Mouse (Mus musculus) spleen, postnatal 14 days (tissue): ENCODE results near the gene Ttc25.
"Not testable (repeated sequence)": the region's sequence is repeated elsewhere in the genome, so short reads cannot be mapped to it uniquely, and the experiment has no call there.

ENCODE experiments used
- DNase-seq, 2 experiments: peaks; one replicate each; pipeline ENCODE4 v3.0.0; 2021 to 2022; ENCODE audit warnings: low spot score in 2 of 2

The Ttc25 gene

DNA sequence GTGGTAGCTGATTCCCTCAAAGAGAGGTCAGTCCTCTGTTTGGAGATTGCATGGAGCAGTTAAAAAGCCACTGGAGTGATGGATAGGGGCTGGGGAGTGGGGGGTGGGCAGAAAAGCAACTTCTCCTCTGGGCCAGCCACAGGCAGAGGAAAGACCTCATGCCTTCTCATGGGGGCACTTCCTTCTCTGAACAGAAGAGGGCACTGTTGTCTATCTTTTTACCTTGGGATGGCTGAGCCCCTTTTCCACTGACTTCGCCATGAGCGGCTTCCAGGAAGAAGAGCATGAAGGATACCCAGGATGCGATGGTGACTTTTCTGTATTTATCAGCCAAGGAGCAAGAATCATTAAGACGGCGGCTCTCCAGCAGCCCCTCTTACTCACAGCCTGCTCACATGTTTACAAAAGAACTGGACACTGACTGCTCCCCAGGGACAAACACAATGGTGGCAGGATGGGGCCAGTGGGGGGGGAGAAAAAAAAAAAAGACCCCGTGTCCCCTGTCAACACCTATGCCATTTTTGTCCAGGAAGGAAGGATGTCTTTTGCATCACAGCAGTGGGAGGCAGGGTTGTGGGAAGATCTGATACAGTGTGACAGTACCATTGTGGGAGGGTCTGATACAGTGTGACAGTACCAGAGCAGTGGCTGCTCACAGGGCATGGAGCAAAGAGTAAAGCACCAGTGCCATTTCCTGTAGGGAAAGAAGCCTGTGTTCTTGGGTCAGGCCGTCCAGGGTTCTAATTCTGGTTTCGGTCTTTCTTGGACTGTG lies 25.2 kb downstream of the Ttc25 start:
- DNase-seq, result peak in 1 of 2 experiments; percentile 58

DNA sequence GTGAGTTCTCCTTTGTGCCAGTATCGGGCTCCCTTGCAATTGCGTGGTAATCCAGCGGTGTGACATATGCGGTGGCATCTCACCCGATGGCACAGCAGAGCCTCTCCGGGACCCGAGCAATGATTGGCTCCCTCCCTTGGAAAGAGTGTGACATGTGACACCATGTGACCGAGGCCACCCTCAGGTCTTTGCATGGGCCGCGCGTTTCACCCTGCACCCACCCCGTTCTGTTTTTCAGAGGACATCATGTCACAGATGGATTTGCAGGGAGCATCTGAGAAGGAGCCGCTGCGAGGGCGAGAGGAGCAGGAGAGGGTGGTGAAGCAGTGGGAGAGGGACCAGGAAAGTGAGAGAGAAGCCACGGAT lies 25.8 kb downstream of the Ttc25 start:
- no peak for DNase-seq

DNA sequence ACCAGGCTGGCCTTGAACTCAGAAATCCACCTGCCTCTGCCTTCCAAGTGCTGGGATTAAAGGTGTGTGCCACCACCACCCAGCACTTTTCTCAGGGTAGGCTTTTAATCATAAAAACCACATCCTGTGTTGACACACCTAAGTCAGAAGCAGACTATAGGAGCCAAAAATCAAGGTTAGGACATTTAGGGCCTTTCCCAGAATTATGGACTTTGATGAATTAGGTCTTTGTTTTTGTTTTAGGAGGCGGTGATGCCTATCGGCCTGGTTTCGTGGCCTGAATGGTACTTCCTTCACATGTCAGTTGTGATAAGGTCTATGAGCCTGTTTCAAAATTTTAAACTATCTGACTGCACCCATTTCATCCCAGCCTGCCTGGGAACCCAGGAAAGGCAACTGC lies 28.8 kb downstream of the Ttc25 start:
- no peak for DNase-seq

DNA sequence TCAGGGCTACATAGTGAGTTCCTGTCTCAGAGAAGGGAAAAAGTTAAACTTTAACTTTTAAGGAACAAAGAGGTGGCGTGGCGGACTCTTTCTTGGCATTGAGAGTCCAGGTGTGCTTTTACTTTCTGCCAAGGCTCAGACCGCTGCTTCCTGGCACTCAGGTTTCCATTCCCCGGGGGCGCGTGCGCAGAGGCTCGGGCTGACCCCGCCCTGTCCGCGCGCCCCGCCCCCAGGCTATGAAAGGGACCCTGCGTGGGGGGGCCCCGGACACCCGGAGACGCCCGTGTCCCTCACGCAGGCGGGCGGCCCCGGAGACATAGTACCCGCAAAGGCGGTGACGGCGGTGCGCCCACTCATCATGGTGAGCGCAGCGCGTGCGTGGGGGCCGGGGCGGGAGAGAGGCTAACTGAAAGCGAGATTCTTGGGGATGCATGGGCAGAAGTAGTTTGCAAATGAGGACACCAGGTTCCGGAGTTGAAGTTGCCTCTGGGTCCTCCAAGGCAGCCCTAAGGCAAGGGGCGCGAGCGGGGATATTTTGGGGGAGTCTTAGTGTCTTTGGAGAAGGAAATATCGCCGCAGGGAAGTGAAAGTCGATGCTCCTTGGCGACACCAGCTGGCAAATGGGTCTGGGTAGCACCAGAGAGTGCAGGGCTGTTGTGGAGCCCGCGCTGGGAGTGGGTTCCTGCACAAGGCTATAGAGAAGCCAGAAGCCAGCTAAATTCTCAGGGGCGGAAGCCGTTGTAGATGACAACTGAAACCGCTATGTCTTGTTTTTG lies 29.5 kb downstream of the Ttc25 start, which contains the start of gene Cnp:
Gene Cnp (plus strand): TSS at position 197 of the 776 bp plus-strand sequence.
- DNase-seq, result peak; percentile 72 to 81

DNA sequence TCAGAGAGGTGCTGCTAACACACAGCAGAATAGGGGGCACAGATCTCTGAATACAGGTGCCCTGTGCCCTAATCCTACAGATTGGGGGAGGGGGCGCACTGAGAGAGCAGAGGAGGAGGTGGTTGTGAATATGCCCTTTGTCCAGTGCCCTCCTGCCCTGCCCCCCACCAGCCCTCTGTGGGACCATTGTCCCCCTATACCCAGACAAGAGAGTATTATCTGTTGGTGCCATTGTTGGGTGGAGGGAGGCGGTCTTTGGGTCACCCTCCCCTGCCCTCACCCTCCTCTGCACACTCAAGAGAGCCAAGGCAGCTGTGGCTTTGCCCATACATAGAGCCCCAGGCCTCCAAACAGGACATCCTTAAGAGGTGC lies 30.1 kb downstream of the Ttc25 start:
- DNase-seq, result no peak

DNA sequence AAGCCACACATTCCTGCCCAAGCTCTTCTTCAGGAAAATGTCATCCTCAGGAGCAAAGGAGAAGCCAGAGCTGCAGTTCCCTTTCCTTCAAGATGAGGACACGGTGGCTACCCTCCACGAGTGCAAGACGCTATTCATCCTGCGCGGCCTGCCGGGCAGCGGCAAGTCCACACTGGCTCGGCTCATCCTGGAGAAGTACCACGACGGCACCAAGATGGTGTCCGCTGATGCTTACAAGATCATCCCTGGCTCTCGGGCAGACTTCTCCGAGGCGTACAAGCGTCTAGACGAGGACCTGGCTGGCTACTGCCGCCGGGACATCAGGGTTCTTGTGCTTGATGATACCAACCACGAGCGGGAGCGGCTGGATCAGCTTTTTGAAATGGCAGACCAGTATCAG lies 30.8 kb downstream of the Ttc25 start:
- DNase-seq, result no peak

DNA sequence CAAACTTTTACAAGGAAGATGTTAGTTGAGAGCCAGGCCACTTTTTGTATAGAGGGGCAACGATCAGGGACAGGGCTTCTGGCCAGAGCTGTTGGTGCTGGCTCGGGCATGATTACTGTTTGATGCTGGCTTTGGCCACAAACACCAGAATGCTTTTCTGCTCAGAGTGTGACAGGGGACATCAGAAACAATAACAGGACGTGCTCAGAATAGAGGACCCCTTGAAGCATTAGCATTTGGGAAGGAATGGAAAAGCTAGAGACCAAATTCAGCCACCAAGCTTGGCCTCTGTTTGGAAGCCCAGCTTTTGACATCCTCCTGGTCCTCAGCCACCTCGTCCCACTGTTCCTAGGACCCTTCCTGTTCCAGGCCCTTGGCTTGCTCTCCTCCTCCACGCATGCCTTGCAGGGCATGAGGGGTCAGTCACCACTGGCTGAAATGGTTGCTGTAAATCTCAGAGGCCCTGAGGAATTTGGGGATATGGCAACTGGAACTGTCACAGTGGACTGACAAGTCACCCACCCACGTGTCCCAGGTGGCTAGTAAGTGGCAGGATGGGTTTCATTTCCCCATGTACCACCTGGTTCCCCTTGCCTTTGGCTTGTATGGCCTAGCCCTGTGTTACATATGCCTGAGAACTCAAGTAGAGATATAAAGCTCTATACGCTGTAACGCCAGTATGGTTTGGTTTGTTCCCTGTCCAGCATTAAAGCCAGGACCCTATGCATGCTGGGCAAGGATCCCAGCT lies 32.6 kb downstream of the Ttc25 start:
- DNase-seq, result no peak

DNA sequence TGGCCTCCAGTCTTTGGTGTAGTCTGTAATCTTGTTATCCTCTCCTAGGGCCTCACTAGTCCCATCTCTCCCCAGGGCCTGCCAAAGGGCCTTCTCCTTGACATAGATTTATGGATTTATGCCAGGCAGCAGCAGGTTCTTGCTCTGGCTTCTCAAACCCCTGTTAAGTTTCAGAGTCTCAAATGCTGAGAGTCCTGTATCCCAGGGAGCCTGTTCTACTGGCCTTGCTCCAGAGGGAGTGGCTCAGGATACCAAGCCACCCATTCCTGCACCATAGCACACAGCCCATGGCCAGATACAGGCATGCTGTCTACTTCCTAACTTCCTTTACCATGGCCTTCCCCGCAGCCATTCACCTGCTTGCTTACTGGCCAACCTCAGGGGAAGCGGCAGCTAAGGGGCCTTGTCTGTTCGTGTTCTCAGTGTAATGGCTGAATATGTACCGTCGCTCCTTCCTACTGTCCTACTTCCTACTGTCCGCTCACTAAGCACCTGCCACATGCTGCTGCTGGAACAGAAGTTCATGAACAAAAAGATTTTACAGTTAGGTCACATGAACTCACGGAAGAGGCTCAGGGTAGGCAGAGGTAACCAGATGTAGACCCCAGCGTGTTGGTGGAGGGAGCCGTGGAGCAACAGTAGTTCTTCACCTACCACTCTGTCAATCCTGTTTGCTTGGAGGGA lies 33.9 kb downstream of the Ttc25 start:
- no peak for DNase-seq

DNA sequence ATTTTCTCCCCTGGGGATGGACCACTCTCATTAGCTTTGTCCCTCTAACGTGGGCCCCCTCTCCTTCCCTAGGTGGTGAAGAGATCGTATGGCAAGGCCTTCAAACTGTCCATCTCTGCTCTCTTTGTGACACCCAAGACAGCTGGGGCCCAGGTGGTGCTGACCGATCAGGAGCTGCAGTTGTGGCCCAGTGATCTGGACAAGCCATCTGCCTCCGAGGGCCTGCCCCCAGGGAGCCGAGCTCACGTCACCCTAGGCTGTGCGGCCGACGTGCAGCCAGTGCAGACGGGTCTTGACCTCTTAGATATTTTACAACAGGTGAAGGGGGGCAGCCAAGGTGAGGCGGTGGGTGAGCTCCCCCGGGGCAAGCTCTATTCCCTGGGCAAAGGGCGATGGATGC lies 34.9 kb downstream of the Ttc25 start:
- DNase-seq, result no peak

DNA sequence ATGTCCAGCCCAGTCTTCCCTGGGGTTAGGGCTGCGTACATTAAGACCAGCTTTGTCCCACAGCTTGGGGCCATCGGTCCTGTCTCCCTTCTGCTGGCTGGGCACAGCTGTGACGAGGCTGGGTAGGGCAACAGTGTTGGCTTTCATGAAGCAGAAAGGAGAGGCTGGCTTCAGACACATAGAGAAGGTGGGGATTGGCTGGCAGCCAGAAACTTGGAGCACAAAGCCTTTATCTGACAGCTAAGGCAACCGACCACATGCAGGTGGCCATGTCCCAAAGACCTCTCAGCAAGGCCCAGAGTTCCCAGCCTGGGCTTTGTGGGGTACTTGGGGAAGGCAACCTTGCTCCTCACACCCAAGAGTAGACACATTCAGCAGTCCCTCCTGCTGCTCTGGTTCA lies 36.3 kb downstream of the Ttc25 start:
- no peak for DNase-seq

DNA sequence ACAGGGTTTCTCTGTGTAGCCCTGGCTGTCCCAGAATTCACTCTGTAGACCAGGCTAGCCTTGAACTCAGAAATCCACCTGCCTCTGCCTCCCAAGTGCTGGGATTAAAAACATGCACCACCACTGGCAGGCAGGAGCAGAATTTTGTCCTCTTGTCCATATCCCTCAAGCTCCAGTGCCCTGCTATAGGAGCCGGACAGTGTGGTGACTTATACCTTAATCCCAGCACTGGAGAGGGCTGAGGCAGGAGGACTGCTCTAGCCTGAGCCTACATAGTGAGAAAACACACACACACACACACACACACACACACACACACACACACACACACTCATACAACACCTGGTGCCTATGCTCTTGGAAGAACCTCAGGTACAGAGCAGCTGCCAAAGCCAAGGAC lies 37.0 kb downstream of the Ttc25 start:
- DNase-seq, result not testable (repeated sequence)

DNA sequence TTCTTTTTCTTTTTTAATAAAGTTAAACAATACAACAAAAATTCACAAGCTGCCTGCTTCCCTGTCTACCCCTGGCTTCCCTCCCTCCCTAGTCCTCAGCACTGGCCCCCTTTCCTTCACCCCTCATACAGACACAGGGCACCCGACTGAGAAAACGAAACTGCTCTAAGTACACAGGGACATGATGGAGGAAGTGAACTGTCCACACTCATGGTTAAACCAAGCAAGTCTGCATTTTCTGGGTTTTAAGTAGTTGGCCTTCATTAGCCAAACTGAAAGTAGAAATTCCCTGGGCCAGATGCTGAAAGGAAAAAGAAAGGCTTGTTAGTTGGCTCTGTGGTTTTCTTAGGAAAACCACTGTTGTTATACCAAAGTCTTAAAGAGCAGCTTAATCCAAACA lies 37.4 kb downstream of the Ttc25 start:
- no peak for DNase-seq

DNA sequence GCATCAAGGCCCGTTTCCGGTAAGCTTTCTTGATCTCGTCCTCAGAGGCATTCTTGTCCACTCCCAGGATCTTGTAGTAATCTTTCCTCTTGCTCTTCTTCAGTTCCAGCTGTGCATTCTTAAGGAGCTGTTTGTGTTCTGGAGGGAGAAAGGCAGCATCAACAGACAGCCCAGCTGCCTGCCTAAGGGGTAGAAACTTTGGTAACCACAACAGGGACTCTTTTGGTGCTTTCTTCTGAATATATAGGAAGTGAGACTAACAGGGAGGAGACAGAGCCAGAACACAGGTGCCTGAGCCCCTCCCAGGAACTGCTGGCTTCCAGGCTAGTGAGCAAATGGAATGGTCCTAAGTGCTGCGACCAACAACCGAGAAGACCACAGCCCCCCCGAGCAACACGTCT lies 39.2 kb downstream of the Ttc25 start:
- DNase-seq, result no peak

DNA sequence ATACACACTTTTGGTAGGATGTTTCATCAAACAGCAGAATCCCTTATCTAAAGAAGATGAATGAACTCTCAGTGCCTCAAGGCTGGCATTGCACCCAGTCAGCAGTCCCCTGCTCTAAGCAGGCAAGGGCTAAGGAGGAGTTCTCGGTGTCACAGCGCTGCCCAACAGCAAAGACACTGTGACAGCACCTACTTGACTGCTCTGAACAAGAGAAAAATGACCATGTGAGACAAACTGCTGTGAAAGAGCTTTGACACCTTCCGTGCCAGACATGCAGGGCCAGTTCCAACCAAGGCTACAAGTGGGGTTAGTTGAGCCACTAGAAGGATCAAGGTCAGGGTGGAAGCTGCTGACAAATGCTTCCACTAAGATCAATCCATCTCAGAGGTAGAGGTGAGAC lies 39.7 kb downstream of the Ttc25 start:
- DNase-seq, result no peak

DNA sequence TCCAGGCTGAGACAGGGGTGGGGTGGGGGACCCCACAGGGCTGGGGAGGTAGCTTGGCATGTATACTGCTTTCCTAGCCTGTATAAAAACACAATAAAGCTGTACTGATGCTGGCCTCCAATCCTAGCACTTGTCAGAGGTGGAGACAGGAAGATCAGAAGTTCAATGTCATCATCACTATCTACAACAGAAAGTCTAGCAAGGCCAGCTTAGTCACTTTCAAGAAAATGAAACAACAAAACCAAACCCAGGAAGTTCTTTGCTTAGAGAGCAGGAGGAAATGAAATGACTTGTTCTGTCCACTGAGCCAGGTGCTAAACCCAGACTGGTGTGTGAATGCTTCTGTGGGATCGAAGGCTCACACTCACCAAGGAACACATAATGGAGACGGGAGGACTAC lies 43.1 kb downstream of the Ttc25 start:
- no peak for DNase-seq

DNA sequence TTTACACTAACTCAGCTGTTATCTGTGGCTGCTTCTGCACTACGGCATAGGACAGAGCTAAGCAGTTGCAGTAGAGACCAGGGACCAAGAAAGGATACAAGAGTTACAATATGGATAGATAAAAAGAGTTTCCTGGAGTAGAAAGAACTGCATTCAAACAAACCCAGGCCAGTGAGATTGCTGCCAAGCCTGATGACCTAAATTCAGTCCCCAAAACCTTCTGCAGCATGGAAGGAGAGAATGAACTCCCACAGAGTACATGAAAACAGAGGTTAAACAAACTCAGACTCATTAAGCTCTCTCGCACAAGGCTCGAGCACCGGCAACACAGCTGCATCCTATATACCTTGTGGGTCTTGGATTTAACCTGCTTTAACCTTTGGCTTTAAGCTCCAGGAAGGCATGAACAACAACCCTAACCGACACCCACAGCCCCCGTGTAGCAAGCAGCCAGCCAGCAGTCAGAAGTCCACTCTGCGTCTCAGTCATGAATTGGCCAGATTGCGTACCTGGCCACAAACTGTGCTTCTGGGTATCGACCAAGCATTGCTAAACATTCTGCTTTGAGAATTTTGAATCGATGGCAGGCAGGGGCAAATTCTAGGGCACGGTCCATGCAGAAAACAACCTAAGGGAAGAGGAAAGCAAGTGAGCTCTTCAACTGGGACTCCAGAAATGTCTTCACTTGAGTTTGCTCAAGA lies 47.1 kb downstream of the Ttc25 start:
- DNase-seq, result no peak

DNA sequence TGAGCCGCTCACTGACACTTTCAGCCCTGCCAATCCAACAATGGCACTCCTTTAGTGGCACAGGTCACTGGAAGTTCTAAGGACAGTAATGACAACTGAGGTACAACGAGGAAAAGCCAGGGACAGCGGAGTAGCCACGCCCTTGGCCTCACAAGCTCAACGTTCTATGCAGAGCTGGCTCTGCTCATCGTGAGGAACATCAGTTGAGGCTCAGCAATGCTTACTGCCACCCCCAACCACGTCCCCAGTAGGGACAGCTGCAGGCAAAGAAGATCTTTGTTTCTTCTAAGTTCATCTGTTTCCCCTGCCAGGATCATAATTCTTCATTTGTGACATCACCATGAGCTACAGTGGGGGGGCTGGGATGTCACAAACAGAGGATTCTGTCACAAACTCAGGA lies 49.2 kb downstream of the Ttc25 start:
- DNase-seq, result no peak

DNA sequence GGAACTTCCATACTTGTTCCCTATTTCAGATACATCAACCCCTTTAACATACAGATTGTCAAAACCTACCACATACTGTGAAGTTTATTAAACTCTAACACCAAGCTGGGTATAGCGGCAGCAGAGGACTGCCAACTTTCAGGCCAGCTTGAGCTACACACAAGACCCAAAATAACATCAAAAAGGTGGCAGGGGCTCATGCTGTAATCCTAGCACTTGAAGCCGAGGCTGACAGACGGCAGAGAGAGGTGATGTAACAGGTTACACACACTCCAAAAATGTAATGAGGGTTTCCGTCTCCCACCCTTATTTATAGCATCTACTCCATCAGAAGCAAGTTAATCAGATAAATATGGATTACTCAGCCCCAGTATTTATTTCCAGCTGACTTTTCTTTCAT lies 50.1 kb downstream of the Ttc25 start:
- DNase-seq, result no peak

DNA sequence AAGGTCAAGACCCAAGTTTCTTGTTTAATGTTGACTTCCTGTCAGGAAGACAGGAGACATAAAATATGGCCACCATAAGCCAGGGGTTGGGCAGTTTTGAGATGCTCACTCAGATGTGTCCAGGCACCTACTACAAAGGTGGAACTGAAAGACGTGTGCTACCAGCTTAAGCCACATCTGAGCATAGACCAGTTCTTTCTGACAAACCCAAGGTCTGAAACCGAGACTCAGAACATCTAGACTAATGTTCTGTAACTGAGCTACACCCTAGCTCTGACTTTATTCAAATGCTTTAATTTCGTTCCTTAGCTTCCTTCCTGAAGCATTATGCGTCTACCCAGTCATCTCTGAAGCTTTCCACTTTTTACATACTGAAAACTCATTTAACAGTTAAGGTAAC lies 52.7 kb downstream of the Ttc25 start:
- no peak for DNase-seq

DNA sequence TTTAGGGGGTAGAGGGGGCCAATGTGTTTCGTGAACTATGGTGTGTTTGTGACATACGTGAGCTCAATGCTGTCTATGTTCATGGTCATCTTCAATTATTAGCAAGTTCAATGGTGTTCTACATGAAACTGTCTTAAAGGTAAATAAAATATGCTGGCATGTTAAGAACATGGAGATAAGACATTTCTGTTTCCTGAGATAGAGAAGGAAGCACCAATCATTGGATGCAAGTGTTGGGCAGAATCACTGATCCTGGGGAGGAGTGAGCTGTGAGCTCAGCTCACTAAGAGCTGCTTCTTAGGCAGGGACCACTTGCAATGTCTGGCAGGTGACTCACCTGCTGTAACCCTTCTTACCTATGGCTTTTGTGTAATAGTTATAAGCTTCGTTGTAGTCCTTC lies 56.0 kb downstream of the Ttc25 start:
- no peak for DNase-seq

DNA sequence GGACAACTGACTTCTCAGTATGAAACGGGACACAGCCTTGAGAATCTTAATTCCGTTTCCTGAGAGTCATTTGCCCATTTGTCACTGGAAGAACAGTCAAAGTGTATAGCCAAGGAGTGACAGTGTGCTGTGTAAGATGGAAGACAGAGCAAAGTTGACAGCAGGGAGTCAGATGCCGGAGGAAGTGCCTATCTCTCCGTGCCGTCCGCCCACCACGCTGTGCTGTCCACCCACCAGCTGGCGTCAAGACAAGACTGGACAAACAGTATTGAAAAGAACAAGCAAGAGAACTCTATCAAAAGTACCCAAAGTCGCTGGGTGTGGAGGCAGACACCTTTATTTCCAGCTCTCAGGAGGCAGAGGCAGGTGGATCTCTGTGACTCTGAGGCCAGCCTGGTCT lies 57.7 kb downstream of the Ttc25 start:
- DNase-seq, result no peak

DNA sequence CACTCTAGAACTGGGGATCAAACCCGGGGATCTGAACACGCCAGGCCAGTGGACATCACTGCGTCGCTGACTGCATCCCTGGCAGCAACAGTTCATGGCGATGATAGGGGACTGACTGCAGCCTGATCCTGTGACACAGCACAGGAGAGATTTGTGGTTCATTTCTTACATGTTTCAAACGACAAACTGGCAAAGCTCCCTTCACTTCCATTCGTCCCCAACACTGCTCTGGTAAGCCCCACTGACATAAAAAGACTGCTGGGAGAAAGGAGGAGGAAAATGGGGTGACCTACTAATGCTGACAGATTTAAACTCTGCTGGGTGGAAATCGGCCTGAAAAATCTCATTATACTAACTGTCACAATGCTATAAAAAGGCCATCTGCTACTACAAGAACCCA lies 58.4 kb downstream of the Ttc25 start:
- no peak for DNase-seq
